Mouse (Mus musculus) cortical plate, adult 2 months (tissue): ENCODE results near the gene Hk1. TPM values are rescaled to one million over a fixed set of nuclear protein-coding genes. Genes with fewer than 3 reads are reported as not detected.

Source experiments
- H3K27ac ChIP-seq: fragments of 200-500 bp; 2 replicates; pipeline ENCODE4 v1.5.1; 2012; ENCODE audit warnings: low read length, control low read depth, inconsistent platforms; ENCODE audit not compliant: insufficient read depth
- H3K4me1 ChIP-seq: fragments of 200-500 bp; 2 replicates; pipeline ENCODE4 v1.6.1; 2011; ENCODE audit warnings: low read length; ENCODE audit not compliant: control insufficient read depth, insufficient read depth
- H3K4me3 ChIP-seq: fragments of 200-500 bp; 2 replicates; pipeline ENCODE4 v1.5.1; 2011; ENCODE audit warnings: mild to moderate bottlenecking, low read length, control low read depth; ENCODE audit not compliant: insufficient read depth
- CTCF ChIP-seq: fragments of 200-500 bp; IDR thresholded peaks from 2 replicates; pipeline ENCODE4 v1.5.1; 2011; ENCODE audit warnings: mild to moderate bottlenecking, control low read depth, low read length; ENCODE audit not compliant: insufficient read depth; ENCODE audit errors: extremely low read depth
- POLR2A ChIP-seq: fragments of 200-500 bp; IDR thresholded peaks from 2 replicates; pipeline ENCODE4 v1.6.1; 2011; ENCODE audit warnings: mild to moderate bottlenecking, low read length, control low read depth; ENCODE audit not compliant: insufficient read depth; ENCODE audit errors: extremely low read depth
- polyA plus RNA-seq: library from polyadenylated mRNA; depleted of rRNA; stranded (reverse); fragments of >200 nt; gene quantifications from 2 replicates; pipeline ENCODE4 v1.2.3, GENCODE M21; 2012

Hk1 gene
- polyA plus RNA-seq, 1 experiment = 223 TPM

- no peak overlapping the region for H3K27ac ChIP-seq
- no peak overlapping the region for H3K4me3 ChIP-seq
- H3K4me1 ChIP-seq = 0 out of 2 replicates have a peak, but pooled peaks cover 3% of the 10 kb centered on the region
- TF ChIP-seq POLR2A = no peak
Measured at GRCm38 (mm10) chr10:62344004-62344752, 35.5 kb downstream of the Hk1 start.

DNA sequence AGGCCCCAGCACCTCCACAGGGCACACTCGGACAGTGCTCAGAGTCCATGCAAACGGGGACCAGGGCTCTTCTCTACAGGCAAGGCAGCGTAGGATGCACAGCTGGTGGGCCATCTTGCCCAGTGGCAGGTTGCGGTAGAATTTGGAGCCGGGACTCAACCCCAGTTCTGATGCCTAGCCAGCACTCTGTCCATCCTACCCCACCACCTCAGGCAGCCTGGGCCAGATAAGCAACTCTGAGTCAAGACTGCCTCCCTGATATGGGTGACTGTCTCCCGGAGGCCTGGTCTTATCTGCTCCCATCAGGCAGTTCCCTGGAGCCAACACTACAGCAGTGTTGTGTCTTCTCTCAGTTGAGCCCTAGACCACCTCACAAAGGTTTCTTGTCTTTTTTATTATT lies 37.2 kb downstream of the Hk1 start:
- H3K27ac ChIP-seq = no peak overlapping the region
- H3K4me1 ChIP-seq = peaks cover 3% of the 10 kb centered on the region; the same call in 1 of the 2 replicates
- H3K4me3 ChIP-seq = no peak overlapping the region
- no peak for TF ChIP-seq CTCF
- TF ChIP-seq POLR2A = no peak

GRCm38 (mm10) chr10:62341956-62342355 lies 37.8 kb downstream of the Hk1 start:
- Histone ChIP-seq H3K4me3 (no peak overlapping the region), H3K27ac (no peak overlapping the region), H3K4me1 (peaks cover 3% of the 10 kb centered on the region; the same call in 1 of the 2 replicates)
- TF ChIP-seq POLR2A (no peak), CTCF (no peak)

GRCm38 (mm10) chr10:62340991-62341390 lies 38.7 kb downstream of the Hk1 start:
- Histone ChIP-seq H3K27ac (peak overlapping the region; percentile 12; the same call in 1 of the 2 replicates), H3K4me1 (peaks cover 3% of the 10 kb centered on the region; the same call in 1 of the 2 replicates), H3K4me3 (peak overlapping the region; percentile 53)
- TF ChIP-seq CTCF = no peak

- Histone ChIP-seq H3K4me1 (peaks cover 3% of the 10 kb centered on the region; the same call in 1 of the 2 replicates), H3K27ac (peak overlapping the region; percentile 72), H3K4me3 (peak overlapping the region; percentile 53)
- TF ChIP-seq POLR2A (peak; percentile 87), CTCF (no peak)
Measured at GRCm38 (mm10) chr10:62340095-62340731, 39.5 kb downstream of the Hk1 start.

GRCm38 (mm10) chr10:62339211-62340094 lies 40.3 kb downstream of the Hk1 start:
- Histone ChIP-seq H3K4me1 (peaks cover 3% of the 10 kb centered on the region), H3K4me3 (peak overlapping the region; percentile 53), H3K27ac (peak overlapping the region; percentile 72)
- no peak for TF ChIP-seq POLR2A
- no peak for TF ChIP-seq CTCF

DNA sequence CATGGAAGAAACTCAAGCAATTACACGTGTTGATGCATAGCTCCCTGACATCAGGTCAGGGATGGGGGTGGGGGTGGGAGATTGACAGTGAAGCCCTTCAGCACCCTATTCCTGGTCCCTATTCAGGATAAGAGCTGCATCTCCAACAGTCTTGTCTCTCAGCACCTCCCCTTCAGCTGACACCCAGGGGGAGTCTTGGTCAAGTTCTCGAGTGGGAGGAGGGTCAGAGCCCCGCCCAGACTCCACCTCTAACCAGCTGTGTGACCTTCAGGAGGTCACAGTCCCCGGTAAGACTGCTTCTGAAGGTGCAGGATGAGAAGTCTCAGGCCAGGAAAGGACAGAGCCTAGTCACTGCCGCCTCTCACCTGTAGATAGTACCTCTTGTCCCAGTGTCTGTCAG lies 41.1 kb downstream of the Hk1 start:
- peaks cover 4% of the 10 kb centered on the region for H3K4me1 ChIP-seq
- H3K27ac ChIP-seq = no peak overlapping the region
- H3K4me3 ChIP-seq = peak overlapping the region; percentile 53
- TF ChIP-seq POLR2A (no peak), CTCF (no peak)

GRCm38 (mm10) chr10:62338176-62338575 lies 41.5 kb downstream of the Hk1 start:
- Histone ChIP-seq H3K4me3 (peak overlapping the region; percentile 53; the same call in 1 of the 2 replicates), H3K27ac (no peak overlapping the region)

GRCm38 (mm10) chr10:62336601-62337578 lies 42.8 kb downstream of the Hk1 start:
- H3K4me1 ChIP-seq = peaks cover 7% of the 10 kb centered on the region
- H3K27ac ChIP-seq = no peak overlapping the region
- TF ChIP-seq POLR2A = no peak
- TF ChIP-seq CTCF = no peak
- H3K4me3 ChIP-seq = no peak overlapping the region

More at GRCm38 (mm10) chr10:62338176-62338575, 41.5 kb downstream of the Hk1 start:
- peaks cover 7% of the 10 kb centered on the region for H3K4me1 ChIP-seq
- TF ChIP-seq POLR2A (no peak), CTCF (no peak)
